Mouse (Mus musculus): ENCODE measurements around the gene Mcm6. TPM values are rescaled to one million over a fixed set of nuclear protein-coding genes. Genes with fewer than 3 reads are reported as not detected.
"Not testable (repeated sequence)": the region's sequence is repeated elsewhere in the genome, so short reads cannot be mapped to it uniquely, and the experiment has no call there.

Gene Mcm6
- total RNA-seq, 2 experiments from 2014 or later = 17.6 to 23.4 TPM

GRCm38 (mm10) chr1:128323026-128323643, 36.3 kb downstream of the Mcm6 start:
- Histone ChIP-seq H3K4me3 (no peak overlapping the region), H3K27ac (no peak overlapping the region)
- no peak for TF ChIP-seq CTCF (conservative IDR thresholded peaks at IDR 0.05)
- DNase-seq (ENCODE audit: low spot score in 2 of 2) = no peak

GRCm38 (mm10) chr1:128319266-128319665, 40.2 kb downstream of the Mcm6 start:
- Histone ChIP-seq H3K27ac (peak overlapping the region; percentile 94), H3K4me3 (peak overlapping the region; percentile 52; the same call in 1 of the 2 replicates)
- DNase-seq (ENCODE audit: low spot score in 2 of 2) = not testable (repeated sequence)

GRCm38 (mm10) chr1:128314665-128315064, 44.8 kb downstream of the Mcm6 start:
- no peak for TF ChIP-seq CTCF (conservative IDR thresholded peaks at IDR 0.05)
- Histone ChIP-seq H3K27ac (peak overlapping the region; percentile 70), H3K4me3 (peak overlapping the region; percentile 8; the same call in 1 of the 2 replicates)
- DNase-seq (ENCODE audit: low spot score in 2 of 2) = no peak

- DNase-seq (ENCODE audit: low spot score in 2 of 2) = no peak
- Histone ChIP-seq H3K4me3 (no peak overlapping the region), H3K27ac (no peak overlapping the region)
- TF ChIP-seq CTCF (conservative IDR thresholded peaks at IDR 0.05) = peak; percentile 65
Measured at GRCm38 (mm10) chr1:128309043-128309442, 50.4 kb downstream of the Mcm6 start.

GRCm38 (mm10) chr1:128303900-128304299, 55.6 kb downstream of the Mcm6 start:
- DNase-seq (ENCODE audit: low spot score in 2 of 2) = no peak
- TF ChIP-seq CTCF (conservative IDR thresholded peaks at IDR 0.05) = no peak
- H3K4me3 ChIP-seq = peak overlapping the region; percentile 26
- peak overlapping the region; percentile 24; the same call in 1 of the 2 replicates for H3K27ac ChIP-seq

- H3K4me3 ChIP-seq = no peak overlapping the region
- DNase-seq (ENCODE audit: low spot score in 2 of 2) = no peak
- H3K27ac ChIP-seq = peak overlapping the region; percentile 59; the same call in 1 of the 2 replicates
- TF ChIP-seq CTCF (conservative IDR thresholded peaks at IDR 0.05) = no peak
Measured at GRCm38 (mm10) chr1:128295717-128296528, 63.5 kb downstream of the Mcm6 start.

GRCm38 (mm10) chr1:128295296-128295695, 64.2 kb downstream of the Mcm6 start:
- H3K4me3 ChIP-seq = no peak overlapping the region
- no peak for TF ChIP-seq CTCF (conservative IDR thresholded peaks at IDR 0.05)
- no peak for DNase-seq (ENCODE audit: low spot score in 2 of 2)
- peak overlapping the region; percentile 59; the same call in 1 of the 2 replicates for H3K27ac ChIP-seq

GRCm38 (mm10) chr1:128293524-128293923, 65.9 kb downstream of the Mcm6 start:
- peak overlapping the region; percentile 75 for H3K27ac ChIP-seq
- no peak for DNase-seq (ENCODE audit: low spot score in 2 of 2)
- TF ChIP-seq CTCF (conservative IDR thresholded peaks at IDR 0.05) = no peak
- no peak overlapping the region for H3K4me3 ChIP-seq

GRCm38 (mm10) chr1:128290295-128290694, 69.2 kb downstream of the Mcm6 start:
- DNase-seq (ENCODE audit: low spot score in 2 of 2) = peak in 1 of 2 experiments; percentile 52

GRCm38 (mm10) chr1:128285136-128285535, 74.3 kb downstream of the Mcm6 start:
- Histone ChIP-seq H3K27ac (peak overlapping the region; percentile 33; the same call in 1 of the 2 replicates), H3K4me3 (no peak overlapping the region)
- TF ChIP-seq CTCF (conservative IDR thresholded peaks at IDR 0.05) = no peak
- DNase-seq (ENCODE audit: low spot score in 2 of 2) = no peak

More at GRCm38 (mm10) chr1:128290295-128290694, 69.2 kb downstream of the Mcm6 start:
- no peak for TF ChIP-seq CTCF (conservative IDR thresholded peaks at IDR 0.05)
- Histone ChIP-seq H3K4me3 (no peak overlapping the region), H3K27ac (peak overlapping the region; percentile 67)

GRCm38 (mm10) chr1:128284157-128284690, 75.2 kb downstream of the Mcm6 start:
- TF ChIP-seq CTCF (conservative IDR thresholded peaks at IDR 0.05) = no peak
- Histone ChIP-seq H3K4me3 (no peak overlapping the region), H3K27ac (no peak overlapping the region)
- no peak for DNase-seq (ENCODE audit: low spot score in 2 of 2)

GRCm38 (mm10) chr1:128282924-128283323, 76.5 kb downstream of the Mcm6 start:
- no peak overlapping the region for H3K4me3 ChIP-seq
- H3K27ac ChIP-seq = no peak overlapping the region
- DNase-seq (ENCODE audit: low spot score in 2 of 2) = no peak
- peak; percentile 61 for TF ChIP-seq CTCF (conservative IDR thresholded peaks at IDR 0.05)

- TF ChIP-seq CTCF (conservative IDR thresholded peaks at IDR 0.05) = peak; percentile 67
- H3K4me3 ChIP-seq = no peak overlapping the region
- H3K27ac ChIP-seq = no peak overlapping the region
- DNase-seq (ENCODE audit: low spot score in 2 of 2) = no peak
Measured at GRCm38 (mm10) chr1:128281753-128282152, 77.7 kb downstream of the Mcm6 start.

Other genes starting within 250 kb of the Mcm6 start
- 10 to 100 TPM; 61.7 to 62.8 TPM for gene Ubxn4, start 115.7 kb downstream of the Mcm6 start, total RNA-seq (2021)
- 10 to 100 TPM; 58.4 to 74.2 TPM for gene Lct, start 31.3 kb downstream of the Mcm6 start, total RNA-seq (2021)
- gene Dars, start 57.7 kb upstream of the Mcm6 start, total RNA-seq (2021) = 10 to 100 TPM; 66.3 to 68.0 TPM
- 1 to 10 TPM; 6.0 to 6.7 TPM for gene Cxcr4, start 232.6 kb upstream of the Mcm6 start, total RNA-seq (2021)

All from layer of hippocampus, adult 2 months (tissue).